Mouse (Mus musculus) bone marrow macrophage, adult 2 months (primary cell): Measurements from ENCODE around the gene S100a7a.

ENCODE experiments used
- CTCF ChIP-seq: IDR thresholded peaks from 2 replicates; pipeline ENCODE4 v1.5.1; 2012; ENCODE audit warnings: low read depth, mild to moderate bottlenecking, low read length, moderate library complexity
- POLR2A ChIP-seq: IDR thresholded peaks from 2 replicates; pipeline ENCODE4 v1.6.1; 2012; ENCODE audit warnings: mild to moderate bottlenecking, low read depth, low read length, borderline replicate concordance

- no peak for TF ChIP-seq CTCF
- TF ChIP-seq POLR2A, result no peak
Observed at GRCm38 (mm10) chr3:90649832-90650231, 4.0 kb upstream of the S100a7a start.
